Mouse (Mus musculus) left cerebral cortex, postnatal 25 days (tissue): ENCODE results near the gene Ucma. TPM values are rescaled to one million over a fixed set of nuclear protein-coding genes. Genes with fewer than 3 reads are reported as not detected.
A peak's percentile ranks its signal among the peaks of the same experiment; 100 is the strongest.

Source experiments
- DNase-seq, 2 experiments: peaks; one replicate each; pipeline ENCODE4 v3.0.0; 2022; ENCODE audit warnings: low spot score in 2 of 2, mixed read lengths in 1 of 2
- intact Hi-C: fragments of 180-260 bp; cut with DNase I; formaldehyde crosslinking; loops from one replicate; pipeline ENCODE4 v1.15.1; 2025
- total RNA-seq, 2 experiments: library from RNA; stranded (reverse); gene quantifications; 2 replicates each; pipeline ENCODE4 v1.2.3; 2021

Ucma gene
- total RNA-seq, 2 experiments from 2014 or later = 1.5 to 2.1 TPM

DNA sequence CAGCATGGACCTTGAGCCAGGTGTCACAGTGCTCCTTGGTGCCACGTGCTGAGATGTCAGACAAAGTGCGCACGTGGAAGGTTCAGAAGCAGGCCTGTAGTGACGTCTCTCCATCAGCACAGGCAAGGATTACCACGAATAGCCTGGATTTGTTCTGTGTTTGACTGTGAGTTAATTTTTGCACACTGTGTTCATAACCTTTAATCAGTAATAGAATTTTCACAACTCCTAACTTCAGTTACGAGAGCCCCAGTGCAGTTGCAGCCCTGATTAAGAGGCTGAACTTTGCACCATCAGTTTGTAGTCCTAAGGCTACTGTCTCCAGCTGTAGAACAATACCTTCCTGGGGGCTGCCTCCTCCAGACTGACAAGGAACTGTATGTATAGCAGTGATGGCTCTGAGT lies 20.5 kb downstream of the Ucma start:
- DNase-seq = no peak
- intact Hi-C loops = no loop called here

DNA sequence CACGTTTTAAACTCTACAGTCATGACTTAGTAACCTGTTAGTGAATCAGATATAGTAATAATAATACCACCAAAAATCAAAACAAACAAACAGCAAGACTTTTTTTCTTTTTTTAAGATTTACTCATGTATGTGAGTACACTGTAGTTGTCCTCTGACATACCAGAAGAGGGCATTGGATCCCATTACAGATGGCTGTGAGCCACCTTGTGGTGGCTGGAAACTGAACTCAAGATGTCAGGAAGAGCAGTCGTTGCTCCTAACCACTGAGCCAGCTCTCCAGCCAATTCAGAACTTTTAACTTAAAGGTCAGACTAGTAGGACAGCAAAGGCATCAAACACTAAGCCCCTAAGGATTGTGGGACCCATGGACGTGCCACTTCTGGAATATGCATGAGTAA lies 23.0 kb downstream of the Ucma start:
- intact Hi-C loops = no loop called here
- DNase-seq = no peak

DNA sequence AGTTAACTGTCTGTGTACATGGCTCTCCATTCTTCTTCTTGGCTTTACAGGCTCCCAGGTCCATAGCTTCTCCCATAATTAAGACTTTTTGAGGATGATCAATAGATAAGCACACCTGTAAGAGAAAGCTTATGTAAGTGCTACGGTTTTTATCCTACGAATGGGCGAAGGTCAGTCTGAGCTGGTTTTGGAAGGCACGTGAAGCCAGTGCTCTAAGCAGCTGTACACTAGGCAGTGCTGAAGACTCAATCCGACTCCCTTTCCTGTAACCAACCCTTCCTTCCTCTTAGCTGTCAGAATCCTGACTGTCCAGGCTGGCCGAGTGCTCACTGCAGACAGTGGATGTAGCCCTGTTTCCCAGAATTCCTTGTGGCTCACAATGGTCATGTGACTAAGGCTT lies 25.3 kb downstream of the Ucma start:
- intact Hi-C loops = no loop called here

DNA sequence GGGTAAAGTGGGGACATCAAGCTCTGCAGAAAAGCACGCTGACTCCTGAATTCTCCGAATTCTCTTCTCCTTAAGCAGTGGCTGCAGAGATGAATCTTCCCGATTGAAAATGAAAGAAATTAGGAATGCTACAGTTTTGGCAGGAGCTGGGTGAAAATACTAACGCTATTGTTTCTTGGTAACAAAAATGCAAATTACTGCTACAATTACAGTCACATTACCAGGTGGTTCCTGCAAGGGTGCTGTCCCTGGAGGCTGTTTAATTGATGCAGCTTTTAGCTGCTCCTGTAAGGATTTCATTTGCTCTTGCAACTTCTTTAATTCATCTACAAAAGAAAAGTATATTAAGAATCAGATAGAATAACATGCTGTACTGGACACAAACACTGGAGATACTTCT lies 31.2 kb downstream of the Ucma start:
- intact Hi-C loops = no loop called here
- no peak for DNase-seq

More for the DNA sequence above, 25.3 kb downstream of the Ucma start:
- no peak for DNase-seq

DNA sequence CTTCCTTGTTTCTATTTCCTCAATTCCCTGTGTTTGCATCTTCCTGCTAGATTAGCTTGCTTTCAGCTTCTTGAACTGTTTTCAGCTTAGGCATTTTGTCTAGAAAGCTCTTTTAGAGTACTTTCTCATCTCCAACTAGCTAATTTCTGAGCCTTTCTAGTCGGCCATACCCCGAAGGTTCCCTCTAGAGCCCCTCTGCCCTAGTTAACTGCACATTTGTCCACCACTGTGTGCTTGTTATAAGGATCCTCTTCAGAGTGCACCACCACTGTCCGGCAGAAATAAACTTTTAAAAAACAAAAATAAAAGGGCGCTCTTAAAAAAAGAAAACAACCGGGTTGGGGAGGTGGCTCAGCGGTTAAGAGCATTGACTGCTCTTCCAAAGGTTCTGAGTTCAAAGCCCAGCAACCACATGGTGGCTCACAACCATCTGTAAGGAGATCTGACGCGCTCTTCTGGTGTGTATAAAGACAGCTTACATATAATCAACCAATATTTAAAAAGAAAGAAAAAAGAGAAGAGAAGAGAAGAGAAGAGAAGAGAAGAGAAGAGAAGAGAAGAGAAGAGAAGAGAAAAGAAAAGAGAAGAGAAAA lies 36.1 kb downstream of the Ucma start:
- DNase-seq = no peak
- intact Hi-C loops = no loop called here

DNA sequence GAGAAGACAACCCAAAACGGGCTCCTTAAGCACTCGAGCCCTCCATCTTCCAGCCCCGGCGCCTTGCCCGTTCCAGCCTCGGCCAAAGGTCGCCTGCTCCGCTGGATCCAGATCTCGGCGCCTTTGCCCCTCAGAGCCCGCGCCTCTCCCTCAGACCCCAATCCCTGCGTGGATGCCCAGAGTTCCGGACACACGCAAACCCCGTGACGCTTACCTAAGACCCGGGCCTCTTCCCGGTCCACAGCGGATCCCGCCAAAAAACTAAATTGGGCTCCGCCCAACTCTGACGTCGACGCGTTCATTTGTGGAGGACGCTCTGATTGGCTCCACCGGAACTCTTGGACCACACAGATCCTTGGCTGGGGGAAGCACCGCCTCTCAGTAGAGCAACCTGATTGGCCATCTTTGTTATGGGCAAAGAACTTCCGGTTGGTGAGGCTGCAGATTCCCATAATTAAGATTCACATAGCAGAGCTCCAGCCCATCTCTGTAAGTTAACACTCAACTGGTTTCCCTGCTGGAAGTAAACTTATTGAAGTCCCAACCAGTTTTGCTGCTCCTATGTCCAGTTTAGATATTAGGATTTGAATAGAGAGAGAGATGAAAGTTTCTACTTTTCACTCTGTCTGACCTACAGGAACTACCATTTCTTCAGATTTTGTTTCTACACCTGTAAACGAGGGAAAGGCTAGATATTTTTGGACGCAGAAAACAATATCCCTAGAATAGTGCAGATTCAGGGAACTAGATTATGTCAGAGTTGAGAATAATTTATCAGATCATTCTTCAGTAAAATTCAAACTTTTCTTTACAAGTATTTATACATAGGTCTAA lies 36.8 kb downstream of the Ucma start, which contains the start of gene Mcm10:
Gene Mcm10 (minus strand): TSS at position 301 of the 834 bp plus-strand sequence.
- peak; percentile 87 to 96 for DNase-seq
- intact Hi-C loops = no loop called here

DNA sequence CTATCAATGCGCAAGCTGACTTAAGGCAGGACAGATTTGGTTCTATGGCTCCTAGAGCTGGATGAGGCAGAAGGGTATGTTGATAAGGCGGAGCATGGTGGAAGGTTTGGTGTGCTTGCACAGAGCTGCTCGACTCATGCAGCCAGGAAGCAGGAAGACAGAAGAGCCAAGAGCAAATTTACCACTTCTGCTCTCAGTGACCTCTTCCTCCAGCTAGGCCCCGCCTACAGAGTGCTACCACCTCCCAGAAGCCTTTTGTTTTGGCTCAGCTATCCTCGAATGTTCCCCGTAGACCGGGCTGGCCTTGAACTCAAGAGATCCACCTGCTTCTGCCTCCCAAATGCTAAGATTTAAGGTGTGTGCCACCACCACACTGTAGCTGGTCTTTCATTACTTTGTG lies 38.7 kb downstream of the Ucma start:
- intact Hi-C loops = no loop called here
- no peak for DNase-seq

DNA sequence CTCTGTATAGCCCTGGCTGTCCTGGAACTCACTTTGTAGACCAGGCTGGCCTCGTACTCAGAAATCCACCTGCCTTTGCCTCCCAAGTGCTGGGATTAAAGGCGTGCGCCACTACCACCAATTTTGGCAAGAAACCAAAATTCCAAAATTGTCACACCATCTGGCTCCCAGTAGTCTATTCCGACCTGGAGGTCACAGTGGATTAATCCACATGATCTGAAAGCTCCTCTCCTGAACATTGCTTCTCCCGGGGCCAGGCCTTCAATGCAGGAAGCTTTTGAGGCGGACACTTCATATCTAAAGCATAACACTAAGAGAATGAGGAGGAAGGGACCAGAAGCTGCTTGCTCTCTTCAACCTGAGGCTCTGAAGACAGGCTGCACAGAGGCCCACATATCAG lies 39.6 kb downstream of the Ucma start:
- DNase-seq = no peak
- intact Hi-C loops = no loop called here

DNA sequence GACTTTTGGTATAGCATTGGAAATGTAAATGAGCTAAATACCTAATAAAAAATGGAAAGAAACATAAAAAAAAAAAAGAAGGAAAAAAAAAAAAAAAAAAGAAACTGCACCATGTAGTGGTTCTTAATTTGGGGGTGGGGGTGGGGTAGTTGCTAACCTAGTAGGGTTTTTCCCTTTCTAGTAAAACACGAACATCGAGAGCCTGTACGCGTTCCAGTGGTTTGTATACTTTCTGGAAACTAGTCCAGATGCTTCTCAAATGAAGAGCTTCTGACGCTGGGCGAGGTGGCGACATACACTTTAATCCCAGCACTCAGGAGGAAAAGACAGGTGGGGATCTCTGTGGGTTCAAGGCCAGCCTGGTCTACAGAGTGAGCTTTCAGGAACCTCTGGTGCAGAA lies 41.0 kb downstream of the Ucma start:
- DNase-seq = no peak
- intact Hi-C loops = no loop called here

DNA sequence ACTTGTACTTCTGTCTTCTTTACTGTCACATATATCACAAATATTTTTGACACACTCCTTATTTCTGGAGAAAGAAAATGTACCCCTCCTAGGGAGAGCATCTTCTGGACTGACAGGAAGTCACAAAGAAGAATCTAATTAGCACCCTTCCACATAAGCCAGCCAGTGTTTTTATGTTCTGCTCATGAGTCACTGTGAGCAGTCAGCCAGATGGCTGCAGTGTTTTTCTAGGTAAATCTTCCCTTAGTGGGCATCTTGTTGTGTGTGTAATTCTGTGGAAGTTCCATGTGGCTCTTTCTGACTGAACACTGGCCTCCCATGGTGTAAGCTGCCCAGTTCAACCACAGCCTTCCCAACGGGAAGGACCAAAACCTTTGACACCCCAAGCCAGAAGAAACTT lies 43.8 kb downstream of the Ucma start:
- intact Hi-C loops = loop anchor here (5.0 kb wide), 1 partner anchor 102 kb away; the partner anchor contains the start of gene Phyh
- DNase-seq = peak; percentile 50 to 90

DNA sequence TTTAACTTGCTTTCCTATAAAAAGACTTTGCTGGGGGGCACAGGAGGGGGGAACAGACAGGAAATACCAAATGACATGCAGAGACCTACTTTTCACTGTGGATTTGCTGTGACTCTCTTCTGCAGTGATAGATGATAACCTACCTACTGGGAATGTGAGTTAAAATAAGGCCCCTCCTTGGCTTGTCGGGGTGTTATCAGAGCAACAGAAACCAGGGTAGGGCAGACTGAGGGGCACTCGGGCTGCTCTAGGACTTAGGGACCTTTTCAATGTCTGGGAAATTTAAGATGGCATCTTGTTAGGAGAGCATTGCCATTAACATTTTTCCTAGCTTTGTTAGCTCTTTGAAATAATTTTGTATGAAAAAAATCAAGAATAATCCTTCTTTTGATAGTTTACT lies 47.4 kb downstream of the Ucma start:
- no peak for DNase-seq
- intact Hi-C loops = loop anchor here (5.0 kb wide), 1 partner anchor 106 kb away; the partner anchor contains the start of gene Phyh

DNA sequence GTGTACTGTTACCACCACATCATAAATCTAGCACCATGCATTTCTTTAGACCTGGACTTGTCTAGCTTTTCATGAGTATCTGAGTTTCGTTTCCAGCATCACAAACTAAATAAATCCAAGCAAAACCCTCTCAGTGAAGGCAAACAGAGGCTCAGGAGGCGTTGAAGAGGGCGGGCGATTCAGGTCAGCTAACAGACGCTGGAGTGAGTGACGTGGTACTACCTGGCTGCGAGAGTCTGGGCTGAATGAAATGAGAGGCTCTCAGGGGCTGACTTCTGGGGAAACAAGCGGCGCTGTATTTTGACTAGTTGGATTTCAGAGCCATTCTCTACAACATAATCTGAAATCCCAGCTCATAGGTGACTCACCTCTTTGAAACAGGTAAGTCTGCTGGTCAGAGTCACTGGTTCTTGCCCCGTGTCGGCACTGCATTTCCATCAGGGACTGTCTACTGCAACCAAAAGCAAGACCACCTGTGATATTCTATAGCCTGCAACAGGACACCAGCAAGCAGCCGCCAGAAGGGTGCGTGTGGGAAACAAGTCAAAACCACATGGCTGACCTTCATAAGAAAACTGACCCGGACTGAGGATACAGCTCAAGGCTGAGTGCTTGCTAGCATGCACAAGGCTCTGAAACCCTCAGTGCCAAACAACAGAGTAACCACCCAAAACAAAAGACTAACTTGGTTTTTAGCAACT lies 47.9 kb downstream of the Ucma start:
- intact Hi-C loops = loop anchor here (5.0 kb wide), 1 partner anchor 107 kb away; the partner anchor contains the start of gene Phyh
- DNase-seq = no peak

DNA sequence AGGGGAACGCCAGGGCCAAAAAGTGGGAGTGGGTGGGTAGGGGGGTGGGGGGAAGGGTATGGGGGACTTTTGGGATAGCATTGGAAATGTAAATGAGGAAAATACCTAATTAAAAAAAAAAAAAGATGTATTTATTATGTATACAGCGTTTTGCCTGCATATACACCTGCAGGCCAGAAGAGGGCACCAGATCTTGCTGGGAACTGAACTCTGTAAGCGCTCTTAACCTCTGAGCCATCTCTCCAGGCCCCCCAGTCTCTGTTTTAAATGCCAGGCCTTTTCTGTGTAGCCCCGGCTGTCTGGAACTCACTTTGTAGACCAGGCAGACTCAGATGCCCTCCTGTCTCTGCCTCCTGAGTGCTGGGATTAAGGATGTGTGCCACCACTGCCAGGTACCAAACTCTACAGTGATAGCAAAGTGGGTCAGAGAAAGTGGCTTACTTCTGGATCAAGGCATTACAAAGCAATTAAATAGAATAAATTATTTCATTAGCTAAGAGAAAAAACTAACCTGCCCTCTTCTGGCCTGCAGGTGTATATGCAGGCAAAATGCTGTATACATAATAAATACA lies 49.3 kb downstream of the Ucma start:
- no peak for DNase-seq
- intact Hi-C loops = no loop called here

DNA sequence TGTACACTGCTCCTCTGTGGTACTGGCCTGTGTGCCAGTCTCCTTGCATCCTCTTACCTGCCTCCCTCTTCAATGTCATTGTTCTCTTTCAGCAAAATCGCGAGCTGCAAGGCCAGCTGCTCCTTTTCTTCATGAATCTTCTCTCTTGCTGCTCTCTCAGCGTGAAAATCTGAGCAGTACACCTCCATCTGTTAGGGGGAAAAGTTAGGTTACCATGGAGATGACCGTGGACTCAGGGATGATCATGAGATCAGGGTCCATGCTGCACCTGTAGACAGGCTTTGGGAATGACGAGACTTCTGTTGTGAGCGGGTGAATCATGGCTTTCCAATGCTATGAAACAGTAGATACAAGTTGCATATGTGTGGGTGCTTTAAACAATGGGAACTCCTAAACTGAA lies 51.1 kb downstream of the Ucma start:
- no peak for DNase-seq
- intact Hi-C loops = no loop called here

DNA sequence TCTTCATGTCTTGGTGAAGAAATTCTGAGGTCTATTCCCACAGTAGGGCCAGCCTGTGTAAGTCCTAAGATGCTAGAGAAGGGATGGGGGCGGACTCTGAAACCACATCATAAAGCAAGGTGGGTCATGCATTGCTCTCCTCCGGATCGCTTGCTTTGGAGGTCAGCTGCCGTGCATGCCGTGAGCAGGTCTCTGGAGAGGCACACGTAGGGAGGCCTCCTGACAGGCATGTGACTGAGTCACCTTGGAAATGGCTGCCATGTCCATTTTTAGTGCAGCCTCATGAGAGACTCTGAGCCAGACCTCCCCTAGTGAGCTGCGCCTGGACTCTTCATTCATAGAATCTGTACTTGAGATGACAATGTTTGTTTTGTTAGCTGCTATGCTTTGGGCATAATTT lies 52.1 kb downstream of the Ucma start:
- DNase-seq = no peak
- intact Hi-C loops = no loop called here

DNA sequence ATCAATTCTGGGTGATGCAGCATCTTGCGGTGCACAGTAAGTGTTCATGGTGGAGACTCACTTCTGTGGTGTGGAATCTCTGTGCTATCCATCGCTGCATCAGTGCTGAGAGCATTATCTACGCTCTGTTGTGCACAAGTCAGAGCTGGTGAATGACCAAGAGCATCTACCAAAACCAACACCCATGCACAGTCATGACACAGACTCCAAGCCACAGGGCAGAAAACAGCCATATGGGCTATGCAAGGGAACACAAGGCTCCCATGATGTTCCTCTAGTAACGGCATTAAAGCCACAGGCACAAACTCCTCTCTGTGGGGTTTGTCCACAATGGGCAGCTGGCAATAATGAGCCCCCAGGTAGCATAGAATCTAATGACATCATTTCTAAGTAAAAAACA lies 53.9 kb downstream of the Ucma start:
- no peak for DNase-seq
- intact Hi-C loops = loop anchor here (5.0 kb wide), 1 partner anchor 38 kb away; no protein-coding TSS in a partner anchor

DNA sequence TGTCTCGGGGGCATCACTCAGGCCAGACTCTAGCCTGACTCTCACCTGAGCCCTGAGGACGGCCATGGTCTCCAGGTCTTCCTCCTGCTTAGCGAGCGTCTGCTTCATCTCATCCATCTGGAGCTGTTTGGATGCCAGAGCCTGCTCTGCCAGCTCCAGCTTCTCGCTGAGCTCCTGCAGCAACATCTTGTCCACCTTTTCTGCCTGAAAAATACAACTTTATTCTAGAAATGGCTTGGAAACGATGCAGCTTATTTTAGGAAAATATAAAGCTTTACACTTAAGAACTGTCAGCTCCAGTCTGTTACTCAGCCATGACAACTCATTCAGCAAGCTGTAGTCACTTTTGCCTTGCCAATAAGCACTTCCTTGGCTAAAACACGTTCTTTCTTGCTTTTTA lies 55.3 kb downstream of the Ucma start:
- DNase-seq = peak in 1 of 2 experiments; percentile 72
- intact Hi-C loops = loop anchor here (5.0 kb wide), 1 partner anchor 39 kb away; no protein-coding TSS in a partner anchor

DNA sequence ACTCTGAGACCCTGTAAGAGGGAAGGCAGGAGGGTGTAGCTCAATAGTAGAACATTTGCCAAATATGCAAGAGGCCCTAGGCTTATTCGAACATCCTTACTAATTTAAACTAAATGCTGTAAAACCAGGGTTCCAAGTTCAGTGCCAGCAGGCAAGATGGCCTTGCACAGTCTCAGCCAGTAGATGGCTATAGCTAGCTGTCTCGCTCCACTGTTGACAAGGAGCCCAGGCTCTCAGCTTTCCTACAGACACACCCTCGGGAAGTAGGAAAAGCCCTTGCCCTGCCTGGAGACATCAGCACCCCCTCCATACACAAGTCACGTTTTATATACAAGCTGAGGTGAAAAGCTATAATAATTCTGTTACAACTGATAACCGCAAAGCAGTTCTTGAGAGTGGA lies 56.7 kb downstream of the Ucma start:
- no peak for DNase-seq
- intact Hi-C loops = loop anchor here (5.0 kb wide), 1 partner anchor 40 kb away; no protein-coding TSS in a partner anchor

DNA sequence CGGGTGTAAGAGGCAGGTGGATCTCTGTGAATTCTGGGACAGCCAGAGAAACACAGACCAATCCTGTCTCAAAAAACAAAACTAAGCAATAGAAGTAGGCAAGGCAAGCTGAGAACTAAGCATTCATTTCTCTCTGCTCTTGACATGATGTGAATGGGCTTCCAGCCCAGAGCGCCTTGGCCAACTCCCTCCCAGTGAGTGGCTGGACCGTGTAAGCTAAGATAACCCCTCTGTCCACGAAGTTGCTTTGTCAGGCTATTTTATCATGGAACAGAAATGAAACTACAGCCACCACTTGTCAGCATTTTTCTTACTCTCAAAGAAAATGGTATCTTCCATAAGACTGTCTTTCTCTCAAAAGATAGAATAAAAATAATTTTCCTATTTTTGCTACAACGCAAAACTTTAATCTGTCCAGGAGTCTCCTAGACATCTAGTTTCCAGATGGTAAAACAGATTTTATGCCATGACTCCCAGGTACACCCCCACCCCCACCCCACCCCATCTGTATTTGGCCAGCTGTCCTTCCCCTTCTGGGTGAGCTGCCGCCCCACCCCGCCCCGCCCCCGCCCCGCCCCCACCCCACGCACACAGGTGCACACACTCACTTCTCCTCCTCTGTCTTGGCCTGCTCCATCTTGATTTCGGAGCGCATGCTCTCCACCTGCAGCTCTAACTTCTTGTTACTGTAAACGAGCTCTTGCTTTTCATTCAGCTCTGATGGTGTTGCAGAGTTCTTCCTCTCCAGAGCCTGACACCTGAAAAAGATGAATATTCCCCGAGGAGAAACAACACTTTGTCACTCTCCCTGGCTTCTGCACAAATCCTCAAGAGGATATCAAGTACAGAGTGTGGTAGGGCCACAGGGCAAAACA lies 57.9 kb downstream of the Ucma start:
- intact Hi-C loops = loop anchor here (5.0 kb wide), 1 partner anchor 41 kb away; no protein-coding TSS in a partner anchor
- no peak for DNase-seq
